Mouse (Mus musculus) midbrain, embryonic 15.5 days (tissue): ENCODE measurements at regions not wholly inside any gene's neighbourhood (a gene's known extent, or its start where the extent isn't known, plus 50 kb on each side); places are given as distances from the start of the nearest gene placed in this dataset.
"Not testable (repeated sequence)": the region's sequence is repeated elsewhere in the genome, so short reads cannot be mapped to it uniquely, and the experiment has no call there.

Experiments
- ATAC-seq: fragments of 200-750 bp; cut with Nextera tagmentation; replicated peaks from 2 replicates; pipeline ENCODE4 v1.8.0; 2017; ENCODE audit warnings: moderate TSS enrichment
- H3K27ac ChIP-seq: fragments of 300-500 bp; sonication (generic); 2 replicates; pipeline ENCODE4 v1.5.1; 2015; ENCODE audit warnings: mild to moderate bottlenecking, inconsistent platforms
- H3K27me3 ChIP-seq: fragments of 300-500 bp; sonication (generic); replicated peaks from 2 replicates; pipeline ENCODE4 v1.6.1; 2015; ENCODE audit warnings: inconsistent platforms
- H3K36me3 ChIP-seq: fragments of 300-500 bp; sonication (generic); replicated peaks from 2 replicates; pipeline ENCODE4 v1.6.1; 2015; ENCODE audit warnings: inconsistent platforms
- H3K4me1 ChIP-seq: fragments of 300-500 bp; sonication (generic); 2 replicates; pipeline ENCODE4 v1.6.1; 2015; ENCODE audit warnings: inconsistent platforms
- H3K4me2 ChIP-seq: fragments of 300-500 bp; sonication (generic); 2 replicates; pipeline ENCODE4 v1.6.1; 2015; ENCODE audit warnings: inconsistent platforms, mild to moderate bottlenecking, moderate library complexity
- H3K4me3 ChIP-seq: fragments of 300-500 bp; sonication (generic); 2 replicates; pipeline ENCODE4 v1.5.1; 2015; ENCODE audit warnings: mild to moderate bottlenecking, inconsistent platforms
- H3K9ac ChIP-seq: fragments of 300-500 bp; sonication (generic); 2 replicates; pipeline ENCODE4 v1.6.1; 2015; ENCODE audit warnings: mild to moderate bottlenecking, inconsistent platforms
- H3K9me3 ChIP-seq: fragments of 300-500 bp; sonication (generic); 2 replicates; pipeline ENCODE4 v1.6.1; 2016; ENCODE audit warnings: inconsistent platforms
- WGBS: fragments of 180-500 bp; shearing (Covaris S2); methylation state at CpG from one replicate; pipeline ENCODE4 v1.1.7; 2015; ENCODE audit warnings: mixed read lengths; 5-methylcytosine and 5-hydroxymethylcytosine counted together

DNA sequence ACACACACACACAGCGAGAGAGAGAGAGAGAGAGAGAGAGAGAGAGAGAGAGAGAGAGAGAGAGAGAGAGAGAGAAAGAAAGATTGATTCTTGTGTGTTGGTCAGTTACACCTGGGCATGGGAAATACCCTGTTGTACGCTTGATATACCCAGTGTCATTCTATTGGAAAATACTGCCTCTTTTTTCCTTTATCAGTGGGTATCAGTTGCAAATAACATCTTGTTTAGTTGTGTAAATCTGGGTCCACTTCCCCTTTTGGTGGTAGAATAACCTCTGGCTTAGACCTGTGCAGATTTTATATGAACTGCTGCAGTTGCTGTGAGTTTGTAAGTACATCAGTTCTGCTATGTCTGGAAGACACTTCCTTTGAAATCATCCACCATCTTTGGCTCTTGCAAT is 373.4 kb upstream of the Ccdc54 start:
- no peak overlapping the region for H3K9ac ChIP-seq
- no peaks in the 10 kb centered on the region for H3K9me3 ChIP-seq
- no peak overlapping the region for H3K27ac ChIP-seq
- WGBS, result 84% methylated on average over 1 of the region's 2 CpGs
- no peaks in the 10 kb centered on the region for H3K36me3 ChIP-seq
- H3K27me3 ChIP-seq, result no peaks in the 10 kb centered on the region
- no peak for ATAC-seq
- no peak overlapping the region for H3K4me3 ChIP-seq
- H3K4me1 ChIP-seq, result no peaks in the 10 kb centered on the region
- no peak overlapping the region for H3K4me2 ChIP-seq

DNA sequence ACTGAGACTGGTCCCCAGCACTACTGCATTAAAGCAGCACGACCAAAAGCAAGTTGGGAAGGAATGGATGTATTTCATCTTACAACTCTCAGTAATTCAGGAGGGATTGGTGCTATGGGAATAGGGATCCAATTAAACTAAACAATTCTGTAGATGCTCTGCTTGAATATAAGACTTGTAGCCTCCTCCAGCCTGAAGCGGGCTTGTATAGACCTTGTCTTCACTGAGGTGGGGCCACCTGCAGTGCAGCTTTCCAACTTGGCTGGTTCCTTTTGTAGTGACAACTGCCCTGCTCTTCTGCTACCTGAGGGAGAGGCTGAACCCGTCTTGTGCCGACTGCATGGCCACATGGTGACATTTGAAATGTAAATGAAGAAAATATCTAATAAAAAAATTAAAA is 353.1 kb upstream of the Ccdc54 start:
- Histone ChIP-seq H3K36me3 (no peaks in the 10 kb centered on the region), H3K4me1 (no peaks in the 10 kb centered on the region), H3K4me3 (no peak overlapping the region), H3K27ac (no peak overlapping the region), H3K9me3 (no peaks in the 10 kb centered on the region), H3K9ac (no peak overlapping the region), H3K4me2 (no peak overlapping the region), H3K27me3 (no peaks in the 10 kb centered on the region)
- 81% methylated on average over 4 of the region's 4 CpGs for WGBS
- no peak for ATAC-seq

DNA sequence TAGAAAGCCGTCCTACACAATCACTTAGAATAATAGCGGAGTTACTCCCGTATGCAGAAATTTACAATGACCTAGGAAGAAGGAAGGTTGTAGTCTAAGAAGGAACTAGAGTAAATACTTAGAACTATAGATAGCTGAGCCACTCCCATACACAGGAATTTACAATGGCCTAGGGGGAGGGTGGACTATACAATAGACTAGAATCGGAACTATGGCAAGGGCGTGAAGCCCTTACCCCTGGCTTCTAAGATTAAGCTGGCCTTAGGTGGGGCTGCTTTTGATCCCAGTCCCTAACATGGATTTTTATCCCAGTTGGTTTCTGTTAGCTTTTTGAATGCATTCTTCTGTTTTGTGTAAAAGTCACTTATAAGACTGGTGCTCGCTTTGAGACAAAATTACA is 352.6 kb upstream of the Ccdc54 start:
- H3K9me3 ChIP-seq, H3K4me3 ChIP-seq, H3K9ac ChIP-seq, H3K4me1 ChIP-seq, ATAC-seq, H3K4me2 ChIP-seq, H3K27ac ChIP-seq, H3K27me3 ChIP-seq, H3K36me3 ChIP-seq: not testable (repeated sequence)
- WGBS, result 93% methylated on average over 6 of the region's 6 CpGs

DNA sequence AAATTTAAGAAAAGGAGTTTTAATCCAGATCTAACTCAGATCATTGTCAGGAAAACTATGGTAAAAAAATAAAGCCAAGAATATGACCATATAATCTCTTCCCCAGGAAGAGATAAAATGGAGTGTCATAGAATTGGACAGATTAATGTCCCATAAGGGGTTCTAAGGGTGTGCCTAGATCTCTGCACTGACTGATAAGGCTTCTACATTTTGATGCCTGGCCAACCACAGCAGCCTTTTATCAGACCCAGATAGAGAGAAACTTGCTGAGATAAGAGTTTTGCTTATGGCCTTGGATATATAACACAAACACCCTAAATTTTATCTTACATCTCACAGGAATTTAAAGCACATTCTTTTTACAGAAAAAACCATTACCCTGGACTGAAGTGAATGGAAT is 351.3 kb upstream of the Ccdc54 start:
- no peak for ATAC-seq
- Histone ChIP-seq H3K27me3 (no peaks in the 10 kb centered on the region), H3K4me2 (no peak overlapping the region), H3K9ac (no peak overlapping the region), H3K4me1 (no peaks in the 10 kb centered on the region), H3K36me3 (no peaks in the 10 kb centered on the region), H3K27ac (no peak overlapping the region), H3K9me3 (no peaks in the 10 kb centered on the region), H3K4me3 (no peak overlapping the region)

DNA sequence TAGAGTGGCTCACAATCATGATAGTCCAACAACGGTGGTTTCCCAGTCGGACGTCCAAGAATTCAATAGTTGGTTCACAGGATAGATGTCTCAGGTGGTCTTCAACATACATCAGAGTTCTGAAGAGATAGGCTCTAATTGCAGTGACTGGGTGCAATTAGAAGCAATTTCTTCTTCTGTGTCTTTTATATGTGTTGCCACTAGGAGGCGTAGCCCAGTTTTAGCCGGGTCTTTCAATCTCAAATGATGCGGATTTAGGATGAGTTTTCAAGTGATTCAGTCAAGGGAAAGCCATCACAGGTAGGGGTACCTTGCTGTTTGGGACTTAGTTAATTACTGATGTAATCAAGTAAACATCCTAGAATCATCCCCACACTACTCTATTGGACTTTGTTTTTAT is 348.4 kb upstream of the Ccdc54 start:
- H3K27ac ChIP-seq, result no peak overlapping the region
- H3K4me2 ChIP-seq, result no peak overlapping the region
- ATAC-seq, result no peak
- no peaks in the 10 kb centered on the region for H3K9me3 ChIP-seq
- WGBS, result 51% methylated on average over 6 of the region's 6 CpGs
- no peaks in the 10 kb centered on the region for H3K4me1 ChIP-seq
- no peaks in the 10 kb centered on the region for H3K27me3 ChIP-seq
- H3K36me3 ChIP-seq, result no peaks in the 10 kb centered on the region
- H3K4me3 ChIP-seq, result no peak overlapping the region
- no peak overlapping the region for H3K9ac ChIP-seq

DNA sequence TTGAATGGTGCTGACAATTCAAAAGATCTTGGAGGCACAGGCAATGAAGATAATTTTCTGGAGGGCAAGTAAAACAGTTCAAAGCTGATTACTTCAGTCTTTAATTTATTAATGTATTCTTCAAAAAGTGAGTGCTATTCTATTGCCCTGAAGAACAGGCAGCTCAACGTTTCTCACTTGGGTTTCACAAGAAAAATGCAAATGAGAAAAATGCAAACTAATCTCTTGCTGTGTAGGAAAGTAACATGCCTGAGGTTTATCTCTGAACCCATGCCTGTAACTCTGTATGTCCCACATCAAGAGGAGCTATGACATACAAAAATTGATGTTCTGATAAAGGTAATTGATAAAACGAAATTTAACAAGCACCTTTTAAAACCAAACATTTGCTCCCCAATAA is 316.8 kb upstream of the Ccdc54 start:
- Histone ChIP-seq H3K4me3 (no peak overlapping the region), H3K4me2 (no peak overlapping the region), H3K9me3 (no peaks in the 10 kb centered on the region), H3K27me3 (no peaks in the 10 kb centered on the region), H3K4me1 (no peaks in the 10 kb centered on the region), H3K27ac (no peak overlapping the region), H3K36me3 (no peaks in the 10 kb centered on the region), H3K9ac (no peak overlapping the region)
- 29% methylated on average over 2 of the region's 2 CpGs for WGBS
- peak; percentile 71 for ATAC-seq

DNA sequence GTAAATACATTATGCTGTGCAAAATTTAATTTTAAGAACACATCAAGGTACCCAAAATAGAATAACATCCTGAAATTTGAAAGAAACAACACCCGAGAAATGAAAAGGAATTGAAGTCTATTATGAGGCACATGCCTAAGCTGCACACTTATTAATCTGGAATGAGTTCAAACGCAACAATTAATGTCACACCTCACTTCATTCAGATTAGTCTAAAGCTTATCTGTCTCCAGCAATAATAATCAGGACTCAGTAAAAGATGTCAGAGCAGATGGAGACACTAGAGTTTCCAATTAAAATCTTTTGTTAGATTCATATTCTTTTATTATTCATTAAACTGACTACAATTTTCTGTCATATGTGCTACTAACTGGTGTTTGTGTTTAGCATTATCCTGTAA is 308.2 kb upstream of the Ccdc54 start:
- WGBS, result 62% methylated on average over 2 of the region's 2 CpGs
- Histone ChIP-seq H3K4me1 (no peaks in the 10 kb centered on the region), H3K4me2 (no peak overlapping the region), H3K4me3 (no peak overlapping the region), H3K27me3 (no peaks in the 10 kb centered on the region), H3K9ac (no peak overlapping the region), H3K27ac (no peak overlapping the region), H3K9me3 (no peaks in the 10 kb centered on the region), H3K36me3 (no peaks in the 10 kb centered on the region)
- ATAC-seq, result no peak

DNA sequence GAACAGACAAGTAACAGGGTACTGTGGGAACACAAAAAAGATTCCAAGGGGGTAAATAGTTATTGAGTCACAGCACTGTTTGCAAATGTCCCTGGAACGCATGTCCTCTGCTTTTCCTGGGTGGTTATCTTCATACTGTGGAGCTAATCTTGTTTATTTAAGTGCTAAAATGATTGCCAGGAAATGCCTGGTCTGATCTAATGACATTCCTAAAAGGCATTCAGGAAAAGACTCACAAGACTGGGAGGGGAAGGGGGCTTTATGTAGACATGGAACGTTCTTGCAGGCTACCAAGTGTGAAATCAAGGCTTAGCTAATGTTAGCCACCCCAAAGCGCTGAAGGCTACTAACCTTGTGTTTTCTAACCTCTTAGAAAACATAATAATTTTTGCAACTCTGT is 287.0 kb upstream of the Ccdc54 start:
- Histone ChIP-seq H3K27me3 (no peaks in the 10 kb centered on the region), H3K9ac (no peak overlapping the region), H3K4me1 (no peaks in the 10 kb centered on the region; the same call in 1 of the 2 replicates), H3K36me3 (no peaks in the 10 kb centered on the region), H3K27ac (no peak overlapping the region), H3K4me3 (no peak overlapping the region), H3K9me3 (no peaks in the 10 kb centered on the region), H3K4me2 (no peak overlapping the region)
- no peak for ATAC-seq
- 62% methylated on average over 3 of the region's 3 CpGs for WGBS

DNA sequence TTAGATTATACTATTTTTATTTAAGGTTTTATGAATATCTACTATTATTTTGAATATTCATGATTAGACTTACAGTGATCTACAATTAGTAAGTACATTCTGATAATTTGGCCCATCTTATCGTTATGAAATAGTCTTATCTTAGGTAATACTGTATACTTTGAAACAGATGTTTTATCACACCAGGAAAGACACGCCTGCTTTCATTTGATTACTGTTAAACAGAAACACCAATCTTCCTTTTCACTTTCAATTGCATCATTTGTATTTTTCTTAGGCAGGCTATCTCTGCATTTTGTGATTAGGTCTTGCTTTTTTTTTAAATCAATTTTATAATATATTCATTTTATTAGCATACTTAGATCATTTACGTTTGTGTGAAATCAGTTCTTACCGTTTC is 280.4 kb upstream of the Ccdc54 start:
- Histone ChIP-seq H3K27me3 (no peaks in the 10 kb centered on the region), H3K36me3 (no peaks in the 10 kb centered on the region), H3K4me2 (no peak overlapping the region), H3K4me3 (no peak overlapping the region), H3K9ac (no peak overlapping the region), H3K4me1 (no peaks in the 10 kb centered on the region; the same call in 1 of the 2 replicates), H3K27ac (no peak overlapping the region), H3K9me3 (no peaks in the 10 kb centered on the region)
- WGBS, result 83% methylated on average over 4 of the region's 4 CpGs
- no peak for ATAC-seq

DNA sequence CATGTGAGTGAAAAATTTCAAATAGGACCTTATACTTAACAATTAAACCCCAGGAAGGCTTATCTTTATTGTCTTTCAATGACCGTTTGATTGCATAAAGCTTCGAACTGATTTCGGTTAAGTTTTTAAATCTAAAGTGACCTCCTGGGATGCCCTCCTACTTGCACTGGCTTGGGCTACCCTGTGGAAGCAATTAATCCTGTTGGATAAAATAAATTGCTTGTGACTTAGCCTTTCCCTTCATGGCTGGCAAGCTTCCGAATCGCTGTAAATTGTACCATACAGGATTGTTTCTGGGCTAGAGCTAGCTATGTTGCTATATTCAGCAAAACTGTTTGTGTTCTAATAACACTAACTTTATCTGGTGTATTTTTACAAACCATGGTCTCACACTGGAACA is 272.6 kb upstream of the Ccdc54 start:
- H3K4me2 ChIP-seq, result no peak overlapping the region
- 55% methylated on average over 5 of the region's 5 CpGs for WGBS
- no peak overlapping the region for H3K4me3 ChIP-seq
- no peaks in the 10 kb centered on the region for H3K27me3 ChIP-seq
- H3K36me3 ChIP-seq, result no peaks in the 10 kb centered on the region
- H3K27ac ChIP-seq, result no peak overlapping the region
- H3K4me1 ChIP-seq, result no peaks in the 10 kb centered on the region
- no peak for ATAC-seq
- H3K9ac ChIP-seq, result no peak overlapping the region
- no peaks in the 10 kb centered on the region for H3K9me3 ChIP-seq

DNA sequence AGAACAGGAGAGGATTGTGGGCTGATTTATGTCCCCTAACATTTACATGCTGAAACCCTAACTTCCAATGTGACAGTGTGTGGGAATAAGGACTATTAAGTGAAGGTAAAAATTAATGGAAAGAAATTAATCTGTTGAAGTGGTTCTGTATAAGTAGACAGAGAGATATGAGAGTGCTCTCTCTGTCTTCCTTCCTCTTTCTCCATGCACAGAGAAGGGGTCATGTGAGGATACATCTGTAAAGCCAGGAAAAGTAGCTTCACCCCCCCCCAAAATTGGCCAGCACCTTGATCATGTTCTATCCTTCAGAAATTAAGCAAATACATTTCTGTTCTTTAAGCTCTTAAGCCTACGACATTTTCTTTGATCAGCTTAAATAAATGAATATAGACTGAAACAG is 268.6 kb upstream of the Ccdc54 start:
- Histone ChIP-seq H3K4me1 (no peaks in the 10 kb centered on the region), H3K27me3 (no peaks in the 10 kb centered on the region), H3K4me2 (no peak overlapping the region), H3K4me3 (no peak overlapping the region), H3K9ac (no peak overlapping the region), H3K27ac (no peak overlapping the region), H3K36me3 (no peaks in the 10 kb centered on the region), H3K9me3 (no peaks in the 10 kb centered on the region)
- ATAC-seq, result no peak
- WGBS, result 93% methylated on average over 1 of the region's 1 CpGs

DNA sequence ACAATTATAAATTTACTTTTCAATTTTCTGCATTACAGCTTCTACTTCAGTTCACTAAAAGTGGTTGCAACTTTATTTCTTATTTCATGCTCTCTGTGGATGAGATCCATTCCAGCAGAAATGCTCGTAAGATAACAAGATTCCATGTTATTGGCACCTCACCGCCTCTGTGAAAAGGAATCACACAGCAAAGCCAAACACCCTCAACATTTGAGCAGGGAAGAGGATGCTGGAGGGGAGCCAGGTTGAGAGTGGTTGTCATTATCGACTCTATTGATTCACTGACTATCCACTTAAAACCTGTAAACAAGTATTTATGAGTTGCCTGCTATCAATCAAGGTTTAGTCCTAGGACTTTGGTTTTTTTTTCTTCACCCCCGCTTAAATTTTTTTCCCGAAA is 261.1 kb upstream of the Ccdc54 start:
- H3K27me3 ChIP-seq, result no peaks in the 10 kb centered on the region
- H3K36me3 ChIP-seq, result no peaks in the 10 kb centered on the region
- no peaks in the 10 kb centered on the region for H3K4me1 ChIP-seq
- H3K9me3 ChIP-seq, result no peaks in the 10 kb centered on the region
- no peak overlapping the region for H3K27ac ChIP-seq
- no peak overlapping the region for H3K4me2 ChIP-seq
- 88% methylated on average over 5 of the region's 5 CpGs for WGBS
- no peak for ATAC-seq
- no peak overlapping the region for H3K4me3 ChIP-seq
- no peak overlapping the region for H3K9ac ChIP-seq

DNA sequence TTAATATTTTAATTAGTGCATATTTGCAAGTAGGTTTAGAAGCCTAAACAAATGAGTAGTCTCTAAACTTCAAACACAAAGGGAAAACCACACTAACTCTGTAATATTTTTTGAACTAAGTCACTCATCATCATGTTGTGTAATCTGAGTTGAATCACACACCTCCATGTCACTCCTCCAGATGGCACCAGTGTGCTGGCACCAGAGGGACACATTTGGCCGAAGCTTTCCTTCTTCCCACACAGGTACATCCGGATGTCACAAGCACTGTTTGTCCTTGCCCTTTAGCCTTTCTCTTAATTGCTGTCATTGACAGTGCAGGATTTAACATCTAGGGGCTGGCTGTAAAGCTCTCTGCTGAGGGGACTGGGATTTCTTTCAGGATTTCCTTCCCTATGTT is 256.7 kb upstream of the Ccdc54 start:
- 69% methylated on average over 2 of the region's 2 CpGs for WGBS
- Histone ChIP-seq H3K27ac (no peak overlapping the region), H3K9me3 (no peaks in the 10 kb centered on the region), H3K36me3 (no peaks in the 10 kb centered on the region), H3K27me3 (no peaks in the 10 kb centered on the region), H3K4me2 (no peak overlapping the region), H3K4me1 (no peaks in the 10 kb centered on the region), H3K9ac (no peak overlapping the region), H3K4me3 (no peak overlapping the region)
- no peak for ATAC-seq

DNA sequence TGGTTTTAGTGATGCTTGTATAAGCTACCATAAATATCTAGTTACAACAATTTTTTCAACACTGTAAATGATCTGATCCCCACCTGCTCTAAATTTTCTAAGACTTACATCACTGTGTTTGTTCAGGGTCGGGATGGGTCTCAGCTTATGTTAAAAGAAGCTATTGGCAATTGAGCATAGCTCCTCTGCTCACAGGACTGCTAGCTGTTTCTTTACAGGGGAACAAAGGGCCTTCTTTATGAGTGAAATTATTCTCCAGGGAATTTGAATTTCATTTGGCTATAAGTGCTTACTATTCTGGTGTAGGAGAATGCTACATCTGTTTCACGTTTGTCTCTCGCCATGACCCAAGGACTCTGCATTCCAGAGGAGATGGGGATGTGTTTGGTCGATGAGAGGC is 255.6 kb upstream of the Ccdc54 start:
- Histone ChIP-seq H3K36me3 (no peaks in the 10 kb centered on the region), H3K27ac (no peak overlapping the region), H3K4me2 (no peak overlapping the region), H3K4me1 (peaks cover 4% of the 10 kb centered on the region; the same call in 1 of the 2 replicates), H3K27me3 (no peaks in the 10 kb centered on the region), H3K4me3 (no peak overlapping the region), H3K9me3 (no peaks in the 10 kb centered on the region), H3K9ac (no peak overlapping the region)
- ATAC-seq, result no peak
- WGBS, result 70% methylated on average over 4 of the region's 4 CpGs
